Mouse (Mus musculus): ENCODE results near the gene Wdr38.
A peak's percentile ranks its signal among the peaks of the same experiment; 100 is the strongest.

Gene Wdr38

DNA sequence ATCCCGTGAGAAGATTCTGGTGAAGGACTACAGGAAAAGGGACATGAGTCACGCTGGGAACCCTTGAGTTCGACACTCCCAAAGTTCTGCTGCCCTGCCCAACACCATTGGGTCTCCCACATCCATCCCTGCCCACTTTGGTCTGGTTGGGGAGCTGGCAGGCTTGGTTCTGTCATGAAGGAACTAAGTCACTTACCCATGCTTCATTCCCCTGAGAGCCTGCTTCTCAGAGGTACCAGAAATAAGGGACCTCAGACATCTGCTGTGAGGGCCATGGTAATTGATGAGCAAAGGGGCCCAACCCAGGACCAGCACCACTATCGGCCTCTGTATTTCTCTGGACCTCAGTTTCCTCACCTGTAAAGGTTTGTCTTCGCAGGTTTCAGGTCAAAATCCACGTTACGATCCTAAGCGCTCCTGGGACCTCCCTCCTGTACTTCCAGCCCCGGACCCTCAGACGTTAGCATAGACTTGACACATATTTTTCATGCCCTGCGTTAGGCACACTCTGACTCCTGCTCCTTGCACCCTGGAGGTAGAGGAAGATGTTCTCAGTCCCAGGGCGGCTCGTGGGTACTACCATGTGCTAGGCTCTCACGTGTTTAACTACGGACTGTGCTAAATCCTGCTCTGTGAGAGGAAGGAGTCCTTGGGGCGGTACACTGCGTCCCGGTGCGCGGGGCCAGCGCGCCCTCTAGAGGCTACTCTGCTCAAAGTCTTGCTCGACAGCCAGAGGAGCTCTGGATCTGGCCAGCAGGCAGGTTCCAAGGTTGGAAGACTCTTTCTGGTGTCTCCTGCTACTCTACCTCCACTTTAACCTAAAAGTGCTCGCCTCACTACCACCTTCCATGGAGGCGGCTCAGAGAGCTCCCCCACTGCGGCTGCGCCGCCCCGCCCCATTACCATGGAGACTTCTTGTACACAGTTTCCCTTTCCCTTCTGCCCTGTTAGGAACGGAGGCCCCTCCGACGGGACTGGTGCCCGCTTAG is at the start of gene Wdr38:
Gene Wdr38, plus strand, starts transcription at position 91 of the 989 bp plus-strand sequence.
- DNase-seq (ENCODE audit: low spot score), result peak; percentile 90

DNA sequence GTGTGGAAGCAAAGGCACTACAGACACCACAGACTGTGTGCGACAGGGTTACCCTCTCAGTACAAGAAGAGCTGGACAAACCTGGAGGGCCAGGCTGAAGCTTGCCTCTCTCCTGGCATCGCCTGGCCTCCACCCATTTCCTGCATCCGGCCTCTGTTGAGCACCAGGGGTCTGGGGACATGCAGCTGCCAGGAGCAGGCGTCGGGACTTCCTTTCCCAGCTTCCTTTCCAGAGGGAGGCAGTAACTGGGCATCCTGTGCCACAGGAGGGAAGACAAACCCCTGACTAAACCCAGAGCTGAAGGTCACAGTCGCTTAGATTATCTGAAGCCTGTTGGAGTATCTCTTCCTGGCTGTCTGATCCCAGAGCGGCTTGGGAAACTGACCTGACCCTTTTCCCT is 49.7 kb upstream of the Wdr38 start:
- DNase-seq (ENCODE audit: low spot score), result no peak

DNA sequence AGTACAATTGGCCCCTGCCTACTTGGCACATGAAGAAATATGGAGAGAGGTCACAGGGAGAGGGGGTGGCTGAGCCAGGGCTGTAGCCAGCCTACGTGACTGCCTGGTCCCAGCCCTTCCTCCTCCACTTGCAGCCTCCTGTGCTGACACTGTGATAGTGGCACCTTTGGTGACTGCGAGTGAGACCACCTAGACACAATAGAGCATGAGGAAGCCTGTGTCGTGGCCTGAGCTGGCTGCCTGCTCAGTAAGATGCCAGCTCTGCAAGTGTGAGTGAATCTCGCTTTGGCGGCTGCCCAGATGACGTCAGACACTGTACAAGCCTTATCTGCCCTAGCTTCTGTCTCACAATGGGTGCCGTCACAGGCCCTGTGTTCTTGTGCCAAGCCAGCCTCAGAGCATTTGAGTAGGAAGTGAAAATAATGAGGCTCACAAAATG is 47.0 kb upstream of the Wdr38 start:
- DNase-seq (ENCODE audit: low spot score), result peak; percentile 99

DNA sequence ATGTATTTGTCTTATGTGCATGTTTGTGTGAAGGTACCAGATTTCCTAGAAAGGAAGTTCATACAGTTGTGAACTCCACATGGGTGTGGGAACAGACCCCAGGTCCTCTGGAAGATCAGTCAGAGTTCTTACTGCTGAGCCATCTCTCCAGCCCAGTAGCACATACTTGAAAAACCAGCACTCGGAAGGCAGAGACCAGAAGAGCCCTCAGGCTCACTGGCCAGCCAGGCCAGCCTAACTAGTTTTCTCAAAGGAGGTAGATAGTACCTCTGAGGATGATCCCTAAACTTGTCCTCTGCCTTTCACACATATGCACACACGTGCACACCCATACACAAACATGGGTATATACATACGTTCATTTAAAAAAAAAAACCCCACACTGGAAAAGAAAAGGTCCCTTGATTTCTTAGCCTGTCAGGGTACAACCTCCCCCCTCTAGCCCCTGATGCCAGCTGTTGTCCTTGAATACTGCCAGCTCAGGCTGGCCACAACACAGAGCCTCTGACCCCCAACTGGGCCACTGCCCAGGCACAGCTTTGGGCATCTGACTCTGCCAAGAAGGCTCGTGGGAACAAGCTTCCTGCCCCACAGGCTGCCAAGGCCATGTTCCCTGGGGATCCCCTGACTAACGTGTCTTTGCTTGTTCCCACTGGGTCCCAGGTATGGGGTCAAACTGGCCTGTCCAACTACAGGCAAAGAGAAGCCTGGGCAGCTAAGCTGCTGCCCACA is 44.0 kb upstream of the Wdr38 start:
- peak; percentile 99 for DNase-seq (ENCODE audit: low spot score)

DNA sequence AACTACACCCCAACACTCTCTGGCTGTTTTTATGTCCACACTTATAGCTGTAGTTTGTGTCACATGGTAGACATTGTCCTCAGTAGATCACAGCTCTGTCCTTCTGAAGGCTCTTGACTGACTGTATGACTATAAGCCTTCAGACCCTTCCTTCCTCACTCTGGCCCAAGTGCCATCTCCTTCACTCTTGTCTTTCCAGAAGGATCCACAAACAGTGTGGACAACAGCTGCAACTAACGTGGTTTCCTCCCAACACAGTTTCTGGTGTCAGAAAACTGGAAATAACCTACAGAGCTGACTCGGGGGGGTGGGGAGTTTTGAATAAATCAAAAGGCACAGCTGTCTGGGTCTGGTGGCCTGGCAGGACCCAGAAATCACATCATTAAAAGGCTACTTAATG is 41.2 kb upstream of the Wdr38 start:
- no peak for DNase-seq (ENCODE audit: low spot score)

DNA sequence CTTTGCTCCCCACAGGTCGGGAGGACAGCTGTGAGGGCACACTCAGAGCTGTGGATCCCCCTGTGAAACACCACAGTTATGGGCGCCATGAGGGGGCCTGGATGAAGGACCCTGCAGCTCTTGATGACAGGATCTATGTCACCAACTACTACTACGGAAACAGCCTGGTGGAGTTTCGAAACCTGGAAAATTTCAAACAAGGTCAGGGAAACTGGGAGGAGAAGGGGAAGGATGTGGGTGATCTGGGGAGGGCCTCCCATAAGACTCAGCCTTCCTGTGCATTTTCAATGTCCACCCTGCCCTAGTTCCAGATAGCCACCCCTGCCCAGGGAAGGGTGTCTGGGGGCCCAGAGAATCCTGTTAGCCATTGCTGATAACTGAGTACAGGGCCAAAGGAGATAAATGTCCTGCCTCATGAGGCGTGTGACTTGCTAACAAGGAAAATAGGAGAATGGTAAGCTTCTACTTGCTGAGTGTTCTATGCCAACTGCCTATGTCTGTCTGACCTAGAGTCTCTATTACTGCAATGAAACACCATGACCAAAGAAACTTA is 39.5 kb upstream of the Wdr38 start:
- no peak for DNase-seq (ENCODE audit: low spot score)

DNA sequence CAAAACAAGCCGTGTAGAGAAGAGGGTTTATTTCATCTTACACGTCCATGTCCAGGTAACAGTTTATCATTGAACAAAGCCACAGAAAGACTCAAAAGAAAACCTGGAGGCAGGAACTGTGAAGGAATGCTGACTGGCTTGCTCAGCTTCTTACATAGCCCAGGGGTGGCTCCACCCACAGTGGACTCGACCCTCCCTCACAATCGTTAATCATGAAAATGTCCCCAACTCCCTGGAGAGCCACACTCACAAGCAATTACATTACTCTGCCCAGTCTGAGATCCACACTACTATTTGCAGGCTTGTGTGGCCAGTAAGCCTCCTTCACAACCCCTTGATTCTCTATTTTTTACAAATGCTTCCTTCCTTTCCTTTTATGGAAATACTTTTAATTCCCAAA is 33.1 kb upstream of the Wdr38 start:
- DNase-seq (ENCODE audit: low spot score), result peak; percentile 52

DNA sequence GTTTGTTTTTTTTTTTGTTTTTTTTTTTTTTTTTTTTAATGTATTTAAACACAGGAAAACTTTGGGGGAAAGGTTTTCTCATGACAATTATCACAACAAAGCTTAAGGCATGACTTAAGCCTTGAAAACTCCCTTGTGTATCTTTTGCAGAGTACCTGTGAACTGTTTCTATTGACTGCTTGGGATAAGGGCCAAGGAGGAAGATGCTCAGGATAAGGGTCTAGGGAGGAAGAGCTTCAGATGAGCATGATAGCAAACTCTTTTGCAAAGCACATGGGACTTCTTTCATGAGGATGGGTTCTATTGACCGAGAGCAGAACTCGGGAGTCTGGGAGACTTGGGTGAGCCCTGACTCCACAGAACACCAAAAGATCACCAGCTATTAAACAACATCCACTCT is 27.6 kb upstream of the Wdr38 start:
- no peak for DNase-seq (ENCODE audit: low spot score)

DNA sequence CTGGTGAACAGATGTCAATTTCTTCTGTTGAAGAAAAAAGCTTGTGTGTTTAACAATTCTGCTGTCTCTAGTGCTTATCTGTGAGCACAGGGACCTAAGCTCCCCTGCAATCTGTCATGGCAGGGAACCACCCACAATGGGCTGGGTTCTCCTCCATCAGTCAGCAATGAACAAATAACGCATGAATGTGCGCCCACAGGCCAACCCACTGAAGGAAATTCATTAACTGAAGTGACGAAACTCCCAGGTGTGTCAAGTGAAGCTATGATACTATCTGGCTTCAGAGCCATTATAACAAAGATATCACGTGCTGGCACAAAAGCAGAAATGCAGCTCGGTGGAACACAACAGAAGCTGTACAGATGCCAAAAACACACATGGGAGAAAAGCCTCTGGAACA is 27.2 kb upstream of the Wdr38 start:
- DNase-seq (ENCODE audit: low spot score), result no peak

DNA sequence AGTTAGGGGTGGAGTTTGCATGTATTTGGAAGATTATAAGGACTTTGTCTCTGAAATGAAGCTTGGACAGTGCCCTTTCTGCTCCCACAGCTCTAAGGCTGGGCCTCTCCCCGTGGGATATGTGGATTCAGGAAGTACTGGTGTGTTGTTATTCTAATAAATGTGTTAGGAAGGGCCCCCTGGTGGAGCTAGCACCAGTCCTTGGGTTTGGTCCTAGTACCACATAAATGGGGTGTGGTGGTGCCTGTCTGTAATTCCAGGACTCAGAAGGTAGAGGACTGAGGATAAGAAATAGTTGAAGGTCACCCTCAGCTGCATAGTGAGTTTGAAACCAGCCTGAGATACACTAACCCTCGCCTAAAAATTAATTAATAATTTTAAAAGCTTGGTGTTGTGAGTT is 24.1 kb upstream of the Wdr38 start:
- peak; percentile 42 for DNase-seq (ENCODE audit: low spot score)

DNA sequence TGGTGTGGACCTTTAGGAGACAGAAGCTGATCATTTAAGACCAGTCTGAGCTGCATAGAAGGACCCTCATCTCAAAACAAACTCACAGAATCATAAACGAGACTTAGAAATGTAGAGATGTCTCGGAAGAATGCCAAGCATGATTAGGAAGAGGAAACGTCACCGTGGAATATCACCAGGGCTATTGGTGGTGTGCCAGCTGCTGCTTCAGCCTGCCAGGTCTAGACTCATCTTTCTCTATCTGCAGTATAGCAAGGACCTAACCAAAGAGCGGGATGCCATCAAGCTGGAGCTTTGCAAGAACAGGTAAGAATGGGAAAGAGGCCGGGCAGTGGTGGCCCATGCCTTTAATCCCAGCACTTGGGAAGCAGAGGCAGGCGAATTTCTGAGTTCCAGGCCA is 23.6 kb upstream of the Wdr38 start:
- no peak for DNase-seq (ENCODE audit: low spot score)

DNA sequence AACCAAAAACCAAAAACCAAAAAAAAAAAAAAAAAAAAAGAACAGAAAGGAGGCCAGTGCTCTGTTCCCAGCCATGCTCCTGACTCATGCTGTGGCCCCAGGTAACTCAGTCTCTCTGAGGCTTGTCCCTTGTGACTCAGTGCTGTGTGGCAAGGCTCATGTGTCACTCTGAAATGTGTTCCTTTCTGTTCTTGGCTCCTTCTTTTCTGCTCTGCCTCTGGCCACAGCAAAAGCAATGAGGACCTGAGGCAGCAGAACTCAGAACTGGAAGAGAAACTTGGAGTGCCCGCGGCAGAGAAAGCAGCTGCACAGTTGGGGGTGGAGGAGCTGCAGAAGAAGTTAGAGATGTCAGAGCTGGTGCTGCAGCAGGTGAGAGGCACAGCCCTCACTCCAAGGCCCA is 23.1 kb upstream of the Wdr38 start:
- DNase-seq (ENCODE audit: low spot score), result peak; percentile 55

DNA sequence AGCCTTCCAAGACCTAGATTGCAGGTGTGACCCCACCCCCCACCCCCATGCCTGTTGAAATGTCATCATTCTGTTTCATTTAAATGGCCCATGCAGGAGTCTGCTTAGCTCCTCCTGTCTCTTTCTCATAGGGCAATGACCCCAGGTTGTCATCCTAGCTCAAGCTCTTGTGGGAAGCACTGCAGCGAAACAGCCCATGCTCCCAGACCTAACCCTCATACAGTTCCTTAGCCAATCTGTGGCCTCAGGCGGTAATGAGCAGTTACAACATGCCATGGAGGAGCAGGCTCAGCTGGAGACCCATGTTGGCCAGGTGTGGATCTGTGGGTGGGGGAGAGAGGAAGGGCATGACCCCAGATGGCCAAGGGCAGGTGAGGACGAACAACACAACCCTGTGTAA is 22.1 kb upstream of the Wdr38 start:
- no peak for DNase-seq (ENCODE audit: low spot score)

DNA sequence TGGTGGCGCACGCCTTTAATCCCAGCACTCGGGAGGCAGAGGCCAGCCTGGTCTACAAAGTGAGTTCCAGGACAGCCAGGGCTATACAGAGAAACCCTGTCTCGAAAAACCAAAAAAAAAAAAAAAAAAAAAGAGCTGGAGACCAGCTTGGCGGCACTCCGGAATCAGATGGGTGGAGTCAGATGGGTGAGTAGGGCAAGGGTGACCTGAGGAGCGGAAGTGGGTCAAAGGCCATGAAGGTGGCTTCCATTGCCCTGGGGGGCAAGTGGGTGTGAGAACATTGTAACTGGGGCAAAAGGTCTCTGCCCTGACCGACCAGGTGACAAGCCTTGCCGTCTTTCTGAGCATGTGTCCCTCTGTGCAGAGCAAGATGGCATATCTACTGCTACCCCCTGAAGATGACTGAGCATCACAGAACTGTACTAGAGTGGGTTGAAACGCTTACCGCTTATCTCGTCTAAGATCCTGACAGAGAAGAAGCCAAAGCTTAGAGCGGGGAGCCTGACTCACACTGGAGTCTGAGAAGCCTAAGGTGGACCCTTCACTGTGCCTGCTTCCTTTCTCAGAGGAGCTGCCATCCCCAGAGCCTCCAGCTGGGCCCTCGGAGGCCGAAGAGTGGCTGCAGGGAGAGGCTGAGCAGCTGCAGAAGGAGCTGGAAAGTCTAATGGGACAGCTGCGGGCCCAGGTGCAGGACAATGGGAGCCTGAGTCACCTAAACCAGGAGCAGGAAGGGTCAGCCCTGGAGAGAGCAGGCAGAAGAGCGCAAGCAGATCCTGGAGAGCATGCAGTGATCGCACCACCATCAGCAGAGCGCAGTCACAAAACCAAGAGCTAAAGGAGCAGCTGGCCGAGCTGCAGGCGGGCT is 21.1 kb upstream of the Wdr38 start:
- no peak for DNase-seq (ENCODE audit: low spot score)

DNA sequence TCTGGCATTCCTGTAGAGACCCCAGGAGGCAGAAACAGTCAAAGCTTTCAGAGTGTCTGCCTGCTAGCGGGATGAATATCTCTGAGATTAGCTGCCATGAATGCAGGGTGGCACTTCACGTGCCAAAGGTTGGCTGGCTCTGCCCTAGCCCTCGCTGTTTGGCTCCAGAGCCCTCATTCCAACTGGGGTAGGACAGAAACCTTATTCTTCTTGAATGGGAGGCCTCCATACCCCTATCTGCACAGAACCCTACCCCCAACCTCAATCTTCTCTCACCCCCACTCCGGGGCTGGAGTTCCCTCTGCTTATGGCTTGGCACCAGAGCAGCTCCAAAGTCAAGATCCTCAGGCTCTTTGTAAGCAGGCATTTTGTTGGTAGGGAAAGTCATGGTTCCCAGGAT is 19.4 kb upstream of the Wdr38 start:
- no peak for DNase-seq (ENCODE audit: low spot score)

DNA sequence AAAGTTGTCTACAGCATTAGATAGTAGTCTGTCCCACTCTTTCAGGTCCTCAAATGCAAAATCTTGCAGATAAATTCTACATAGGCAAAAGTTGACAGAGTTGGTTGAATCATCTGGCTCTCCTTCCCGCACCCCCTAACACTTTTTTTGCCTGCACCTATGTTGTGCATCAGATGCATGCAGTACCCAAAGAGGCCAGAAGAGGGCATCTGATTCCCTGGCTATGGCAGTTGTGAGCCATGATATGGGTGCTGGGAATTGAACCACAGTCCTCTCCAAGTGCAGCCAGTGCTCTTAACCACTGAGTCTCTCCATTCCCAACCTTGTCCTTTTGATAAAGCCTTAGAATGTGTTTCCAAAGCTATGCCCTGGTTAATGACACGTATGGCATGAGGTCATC is 13.8 kb upstream of the Wdr38 start:
- DNase-seq (ENCODE audit: low spot score), result no peak

DNA sequence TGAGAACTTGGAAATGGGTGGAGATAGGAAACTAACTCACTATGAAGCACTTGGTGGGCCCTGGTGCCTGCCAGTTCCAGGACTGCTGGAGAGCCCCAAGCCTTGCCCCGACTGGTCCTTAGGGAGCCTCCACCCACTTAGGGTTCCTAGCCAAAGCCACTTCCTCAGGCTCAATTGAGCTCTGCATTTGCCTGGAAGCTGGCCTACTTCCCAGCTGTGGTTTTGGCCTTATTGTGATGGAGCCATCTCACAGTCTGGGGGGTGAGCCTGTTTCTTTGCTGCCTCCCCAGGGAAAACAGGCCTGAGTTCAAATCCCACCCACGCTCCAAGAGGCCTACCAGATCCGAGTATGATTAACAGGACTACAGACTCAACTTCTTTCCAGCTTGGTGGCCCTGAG is 10.7 kb upstream of the Wdr38 start:
- peak; percentile 96 for DNase-seq (ENCODE audit: low spot score)

DNA sequence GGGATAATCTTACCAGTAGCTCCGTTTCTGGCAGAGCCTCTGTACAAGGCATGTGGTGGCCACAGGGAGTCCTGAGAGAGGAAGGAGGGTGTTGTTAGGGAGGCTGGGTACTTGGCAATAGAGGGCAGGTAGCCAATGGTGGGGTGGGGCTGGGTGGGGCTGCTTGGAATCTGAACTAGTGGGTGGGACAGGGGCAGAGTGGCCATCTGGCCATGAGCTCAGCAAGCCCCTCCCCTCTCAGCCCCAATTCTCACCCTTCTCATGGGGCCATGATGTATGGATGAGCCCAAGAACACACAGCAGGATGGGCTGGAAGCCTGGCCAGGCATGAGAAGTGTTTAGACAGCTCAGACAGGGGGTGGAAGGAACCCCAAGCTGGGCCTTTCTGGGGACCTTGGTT is 9.9 kb upstream of the Wdr38 start:
- peak; percentile 49 for DNase-seq (ENCODE audit: low spot score)

DNA sequence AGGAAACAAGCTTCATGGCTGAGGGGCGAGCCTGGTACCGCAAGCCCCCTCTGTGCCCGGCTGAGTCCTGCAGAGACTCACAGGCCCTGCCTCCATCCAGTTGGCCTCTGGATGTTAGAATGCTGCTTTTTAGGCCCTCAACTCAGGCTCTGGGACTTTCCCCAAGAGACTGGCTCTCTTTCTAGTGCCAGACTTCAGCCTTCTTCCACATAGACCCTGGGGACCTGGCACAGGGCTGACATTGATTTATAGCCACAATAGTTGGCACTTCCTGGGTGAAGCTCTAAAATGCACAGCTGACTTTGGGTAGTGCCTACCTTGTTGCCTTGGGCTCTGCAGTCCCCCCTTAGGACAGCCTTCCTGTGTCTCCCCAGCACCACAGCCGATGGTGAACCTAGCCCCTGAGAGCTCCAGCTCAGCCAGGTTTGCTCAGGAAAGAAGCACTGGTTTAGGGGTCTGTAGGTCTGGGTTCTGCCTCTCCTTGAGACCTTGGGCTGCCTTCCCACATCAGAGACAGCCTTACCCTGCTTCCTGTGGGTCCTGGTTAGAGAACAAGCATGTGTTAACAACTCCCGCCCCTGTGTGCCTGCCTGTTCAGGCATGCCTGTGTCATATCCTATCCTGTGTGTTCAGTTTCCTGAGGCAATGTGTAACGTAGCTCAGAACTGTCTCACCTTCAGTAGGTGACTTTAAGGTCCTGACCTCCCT is 9.3 kb upstream of the Wdr38 start:
- DNase-seq (ENCODE audit: low spot score), result peak; percentile 70

DNA sequence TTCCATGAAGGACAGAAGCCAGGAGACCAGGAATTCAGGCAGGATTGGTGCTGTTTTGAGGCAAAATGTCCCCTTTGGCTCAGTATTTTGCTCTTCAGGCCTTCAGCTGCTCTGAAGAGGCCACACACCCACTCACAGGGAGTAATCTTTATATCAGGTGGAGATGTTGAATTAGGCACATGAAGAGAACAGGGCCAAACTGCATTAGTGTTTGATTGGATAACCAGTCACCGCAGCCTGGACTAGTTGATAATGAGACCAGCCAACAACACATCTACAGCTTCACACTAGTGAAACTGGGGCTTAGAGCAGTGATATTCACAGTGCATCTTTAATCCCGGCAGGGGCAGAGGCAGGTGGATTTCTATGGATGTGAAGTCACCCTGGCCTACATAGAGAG is 8.3 kb upstream of the Wdr38 start:
- no peak for DNase-seq (ENCODE audit: low spot score)

DNA sequence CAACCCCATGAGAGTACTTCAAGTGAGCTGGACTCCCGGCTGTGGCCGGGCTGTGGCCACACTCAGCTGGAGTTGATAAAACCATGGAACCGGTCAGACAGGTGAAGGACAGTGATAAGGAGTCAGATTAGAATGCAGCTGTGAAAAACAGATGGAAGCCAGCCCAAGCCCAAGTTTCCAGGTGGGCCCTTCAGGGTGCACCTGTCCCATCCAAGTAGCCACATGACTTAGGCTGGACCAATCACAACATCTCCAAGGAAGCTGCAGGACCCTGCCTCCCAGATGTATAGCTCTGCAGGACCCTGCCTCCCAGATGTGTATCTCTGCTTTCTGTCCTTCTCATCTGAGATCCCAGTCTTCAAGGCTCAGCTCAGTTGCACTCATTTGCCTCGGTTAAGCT is 5.3 kb upstream of the Wdr38 start:
- no peak for DNase-seq (ENCODE audit: low spot score)

Data from adipocyte (in vitro differentiated cells).